Mouse (Mus musculus) testis, adult 2 months (tissue): ENCODE measurements around the gene Capza1.

Experiments used
- CTCF ChIP-seq: fragments of 200-500 bp; IDR thresholded peaks from 2 replicates; pipeline ENCODE4 v1.5.1; 2012; ENCODE audit warnings: low read depth, mild to moderate bottlenecking, inconsistent platforms, low read length, moderate library complexity; ENCODE audit not compliant: control insufficient read depth, insufficient read depth, insufficient replicate concordance
- POLR2A ChIP-seq: fragments of 200-500 bp; IDR thresholded peaks from 2 replicates; pipeline ENCODE4 v1.6.1; 2012; ENCODE audit warnings: low read depth, mild to moderate bottlenecking, inconsistent platforms, low read length, moderate library complexity; ENCODE audit not compliant: control insufficient read depth

- TF ChIP-seq CTCF (no peak), POLR2A (no peak)
Observed at GRCm38 (mm10) chr3:104812254-104812653, 52.1 kb downstream of the Capza1 start.
